In the genomic region with DNA sequence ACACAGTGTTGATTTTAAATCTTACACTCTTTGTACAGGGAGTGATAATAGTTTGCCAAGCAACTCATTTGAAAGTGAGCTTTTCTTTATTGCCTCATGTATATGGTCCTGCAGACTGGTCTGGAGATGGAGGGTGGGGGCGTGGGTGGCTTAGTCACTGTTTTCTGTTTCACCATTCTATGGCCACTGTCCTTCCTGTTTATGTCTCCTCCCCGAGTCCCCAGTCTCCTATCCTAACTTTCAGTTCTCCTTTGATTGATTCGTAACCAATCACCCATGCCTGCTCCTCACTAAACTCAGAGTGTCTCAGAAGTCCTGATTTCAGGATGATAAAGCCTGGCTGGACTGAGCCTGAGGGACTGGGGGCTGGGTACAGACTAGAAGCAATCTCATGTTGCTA, we compare ENCODE assay signal across 15 mouse cellular contexts. TPM values are rescaled to one million over a fixed set of nuclear protein-coding genes. Genes with fewer than 3 reads are reported as not detected.
DNase-seq lines count a peak whose midpoint lies in the region; TF ChIP-seq lines count a peak whose summit lies in the region.
"Had no signal": no experiment of that assay in that cellular context is flagged by ENCODE, and none has a peak within 500 bp of the region (broad histone marks: within the 10 kb centered on the region; RNA-seq: fewer than 3 reads in every experiment).

No protein-coding gene starts in this region.

- WGBS in lung, adult 2 months: 22% methylated on average over 3 of the region's 3 CpGs

- H3K36me3 ChIP-seq in CH12.LX (replicated peaks in 1 of 2; ENCODE audit: control insufficient read depth in 1 of 2, insufficient read depth in 1 of 2, low read length in 1 of 2) (peaks cover 0 to 8% of the 10 kb centered on the region in 2 experiments), myocyte (ENCODE audit: control insufficient read depth, insufficient read depth) (peaks cover under 1% of the 10 kb centered on the region)
- H3K36me3 ChIP-seq: embryonic facial prominence, embryonic 15.5 days; heart, embryonic 15.5 days; liver, embryonic 13.5 days had no signal

- H3K9ac ChIP-seq in CH12.LX (ENCODE audit: insufficient read depth, low read depth): 0 out of 2 replicates have a peak overlapping the region, but pooled peaks have one; percentile 23
- H3K9ac ChIP-seq: embryonic facial prominence, embryonic 15.5 days; forebrain, postnatal 0 days; heart, embryonic 15.5 days; liver, embryonic 13.5 days had no signal

- dilution Hi-C loops in CH12.LX (cut with MboI; ENCODE audit: extremely low pct_ligation_motif_present, extremely low pct_unique_long_range_greater_than_20kb, low sequenced_read_pairs): no loop called here

- no peak for TF ChIP-seq CTCF in CH12.LX (conservative IDR thresholded peaks at IDR 0.05 in 1 of 2, IDR thresholded peaks at IDR 0.05 in 1 of 2; ENCODE audit: low read depth in 2 of 2, low read length in 2 of 2)
- no peak for TF ChIP-seq CTCF in lung, adult 2 months (IDR thresholded peaks at IDR 0.05; ENCODE audit: insufficient read depth, low read length)

- no peak overlapping the region for H3ac ChIP-seq in myocyte (ENCODE audit: control insufficient read depth, insufficient read length)

- H3K27me3 ChIP-seq in CH12.LX (replicated peaks) (no peaks in the 10 kb centered on the region), myocyte (ENCODE audit: control insufficient read depth, insufficient read depth, insufficient read length) (no peaks in the 10 kb centered on the region)
- H3K27me3 ChIP-seq: embryonic facial prominence, embryonic 15.5 days had no signal

- DNase-seq in layer of hippocampus, adult 9-11 months: peak; percentile 45
- DNase-seq in layer of hippocampus, postnatal 36 days: no peak
- peak; percentile 33 for DNase-seq in CH12.LX (ENCODE audit: extremely low read depth)
- no peak for DNase-seq in lung, adult 2 months
- no peak for DNase-seq in left cerebral cortex, adult 18-20 months (ENCODE audit: low spot score in 2 of 2)
- DNase-seq in cerebellum, adult 11 months: no peak
- no peak for DNase-seq in ovary, postnatal 36 days (ENCODE audit: low spot score)
- DNase-seq: adrenal gland, postnatal 25 days; cerebellum, postnatal 10 days; gastrocnemius, postnatal 36 days; liver, embryonic 13.5 days had no signal

- peaks cover 9% of the 10 kb centered on the region for H3K9me3 ChIP-seq in CH12.LX (replicated peaks; ENCODE audit: low read length)
- H3K9me3 ChIP-seq: embryonic facial prominence, embryonic 15.5 days; heart, embryonic 15.5 days had no signal

- no peak for TF ChIP-seq RAD21 in CH12.LX (IDR thresholded peaks at IDR 0.05; ENCODE audit: low read depth, low read length)

- H3K79me2 ChIP-seq in CH12.LX (replicated peaks; ENCODE audit: control insufficient read depth, extremely low read depth, insufficient read depth, poor library complexity, severe bottlenecking) (no peaks in the 10 kb centered on the region), myocyte (ENCODE audit: control insufficient read depth, insufficient read depth) (peaks cover 8% of the 10 kb centered on the region)

- H3K27ac ChIP-seq in CH12.LX (ENCODE audit: insufficient read depth, low read depth): no peak overlapping the region
- H3K27ac ChIP-seq: embryonic facial prominence, embryonic 15.5 days; heart, embryonic 15.5 days; liver, embryonic 13.5 days had no signal

- TF ChIP-seq EP300 in CH12.LX (IDR thresholded peaks at IDR 0.05; ENCODE audit: low read length): peak; percentile 66

- peaks cover 8 to 45% of the 10 kb centered on the region in 2 experiments for H3K4me1 ChIP-seq in CH12.LX (ENCODE audit: control insufficient read depth in 1 of 2, insufficient read depth in 2 of 2)
- H3K4me1 ChIP-seq in lung, adult 2 months (ENCODE audit: control insufficient read depth, insufficient read depth, low read length): peaks cover 7% of the 10 kb centered on the region
- H3K4me1 ChIP-seq: heart, embryonic 15.5 days had no signal

- H3K4me2 ChIP-seq in CH12.LX (ENCODE audit: insufficient read depth, low read depth, poor library complexity, severe bottlenecking) (peak overlapping the region; percentile 69), myocyte (ENCODE audit: low read depth) (peak overlapping the region; percentile 78)
- H3K4me2 ChIP-seq: embryonic facial prominence, embryonic 15.5 days; heart, embryonic 15.5 days; liver, embryonic 13.5 days had no signal

- in situ Hi-C loops in CH12.LX (cut with MboI; ENCODE audit: low pct_ligation_motif_present, low pct_unique_long_range_greater_than_20kb, low sequenced_read_pairs): no loop called here

- H3K4me3 ChIP-seq in CH12.LX (replicated peaks in 1 of 3; ENCODE audit: low read depth in 2 of 3, low read length in 2 of 3, poor library complexity in 1 of 3) (peak overlapping the region in 1 of 3 experiments; percentile 2), myocyte (no peak overlapping the region)
- H3K4me3 ChIP-seq in lung, adult 2 months (replicated peaks; ENCODE audit: extremely low read depth, low read depth, low read length): peak overlapping the region; percentile 39
- H3K4me3 ChIP-seq: embryonic facial prominence, embryonic 15.5 days; heart, embryonic 15.5 days; liver, embryonic 13.5 days had no signal

- TF ChIP-seq POLR2A in CH12.LX (IDR thresholded peaks at IDR 0.05; ENCODE audit: low read depth, low read length) (no peak), myocyte (IDR thresholded peaks at IDR 0.05; ENCODE audit: insufficient read length, low read depth) (no peak)
- TF ChIP-seq POLR2A in lung, adult 2 months (IDR thresholded peaks at IDR 0.05; ENCODE audit: borderline replicate concordance, extremely low read depth, low read depth, low read length): no peak

TF ChIP-seq in CH12.LX, 34 proteins besides CTCF, POLR2A, EP300 and RAD21:
- TF ChIP-seq IRF4 (IDR thresholded peaks at IDR 0.05; ENCODE audit: low read depth, low read length): 0 out of 2 replicates have a peak, but pooled peaks have one; percentile 65
- TF ChIP-seq JUN (IDR thresholded peaks at IDR 0.05; ENCODE audit: insufficient read depth, low read depth, low read length): no peak
- no peak for TF ChIP-seq ETS1 (conservative IDR thresholded peaks at IDR 0.05; ENCODE audit: low read depth, low read length)
- peak; percentile 69; the same call in 1 of the 2 replicates for TF ChIP-seq MAZ (IDR thresholded peaks at IDR 0.05; ENCODE audit: low read depth, low read length)

TF ChIP-seq in myocyte, 11 proteins besides CTCF, POLR2A, EP300 and RAD21:
- TF ChIP-seq SRF (IDR thresholded peaks at IDR 0.05; ENCODE audit: control insufficient read depth, insufficient read length, low read depth): no peak
- TF ChIP-seq MYOG (IDR thresholded peaks at IDR 0.05; ENCODE audit: control insufficient read depth in 1 of 3, insufficient read depth in 1 of 3, insufficient read length in 2 of 3, low read depth in 2 of 3): no peak
- no peak for TF ChIP-seq MYOD1 (IDR thresholded peaks at IDR 0.05; ENCODE audit: control insufficient read depth in 1 of 3, insufficient read length in 2 of 3, low read depth in 2 of 3)
- no peak for TF ChIP-seq USF1 (IDR thresholded peaks at IDR 0.05; ENCODE audit: low read depth)
- TF ChIP-seq REST (IDR thresholded peaks at IDR 0.05; ENCODE audit: insufficient read depth, insufficient read length): no peak
- TF ChIP-seq MAX (IDR thresholded peaks at IDR 0.05; ENCODE audit: low read depth): no peak
- TF ChIP-seq CEBPB (IDR thresholded peaks at IDR 0.05; ENCODE audit: insufficient read depth, poor library complexity, severe bottlenecking): no peak
- no peak for TF ChIP-seq E2F4 (IDR thresholded peaks at IDR 0.05; ENCODE audit: insufficient read depth)

RNA-seq across cellular contexts. Expression of gene Gsap, which starts 2.4 kb away (rescaled TPM):
- 1 to 10 TPM; 7.6 to 8.6 TPM for total RNA-seq in layer of hippocampus, postnatal 36 days (2021)
- 1.2 and 1.7 TPM in 2 replicates for total RNA-seq in CH12.LX (2012; rRNA removed)
- total RNA-seq in CH12.LX (2014; rRNA removed): 3.5 and 3.8 TPM in 2 replicates
- polyA plus RNA-seq in CH12.LX (2012; ENCODE audit: insufficient read length, low read depth): 2.2 and 3.2 TPM in 2 replicates
- 18.4 and 25.7 TPM in 2 replicates for polyA plus RNA-seq in lung, adult 2 months (2012; rRNA removed)
- polyA plus RNA-seq in myocyte (2012; fragmentation: generic; extraction: Trizol): 2.6 TPM
- 1 to 10 TPM; 4.4 to 5.1 TPM for total RNA-seq in left cerebral cortex, adult 18-20 months (2021)

Comparison
In these comparisons a context has a peak if more than half of its experiments do, and no peak if none do; other contexts are left out.
1. DNase-seq: peak in layer of hippocampus, adult 9-11 months (single experiment) and CH12.LX (single experiment); none in layer of hippocampus, postnatal 36 days (0 of 2), lung, adult 2 months (single experiment), left cerebral cortex, adult 18-20 months (0 of 2), cerebellum, adult 11 months (single experiment) and ovary, postnatal 36 days (single experiment).